Mouse (Mus musculus): ENCODE measurements around the gene Lgals3. TPM values are rescaled to one million over a fixed set of nuclear protein-coding genes. Genes with fewer than 3 reads are reported as not detected.

Gene Lgals3
- polyA plus RNA-seq, 1 experiment from 2014 or later = 15.4 TPM

DNA sequence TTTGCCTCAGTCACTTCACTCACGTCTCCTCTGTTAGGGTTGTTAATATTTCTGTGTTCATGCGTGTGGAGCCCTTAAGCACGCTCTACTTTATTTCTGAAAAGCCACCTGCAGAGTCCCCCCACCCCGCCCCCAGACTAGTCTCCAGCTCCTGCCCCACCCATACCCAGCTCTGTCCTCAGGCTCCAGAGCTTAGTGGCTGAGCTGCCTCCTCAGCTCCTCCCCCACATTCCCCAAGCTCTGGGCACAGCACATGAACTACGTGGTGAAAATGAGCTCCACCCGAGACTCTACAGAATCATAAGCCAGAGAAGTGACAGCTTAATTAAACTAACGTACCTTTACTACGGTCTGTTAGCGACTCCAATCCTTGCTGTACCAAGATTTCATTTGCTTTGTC is 38.4 kb downstream of the Lgals3 start:
- no peak overlapping the region for H3K4me2 ChIP-seq (ENCODE audit: low read depth, low read length)
- no peak overlapping the region for H3K9ac ChIP-seq (ENCODE audit: low read length)
- H3K4me3 ChIP-seq (ENCODE audit: low read length) = no peak overlapping the region
- H3K27me3 ChIP-seq (ENCODE audit: control insufficient read depth, insufficient read depth, low read length) = no peaks in the 10 kb centered on the region
- peaks cover 62% of the 10 kb centered on the region for H3K36me3 ChIP-seq (ENCODE audit: control insufficient read depth, insufficient read depth)
- WGBS = 81% methylated on average over 9 of the region's 9 CpGs
- no peaks in the 10 kb centered on the region for H3K4me1 ChIP-seq (ENCODE audit: control insufficient read depth, insufficient read depth, low read length)
- ATAC-seq (replicated peaks; ENCODE audit: extremely low read depth, insufficient read depth, low FRiP score) = no peak
- no peak overlapping the region for H3K27ac ChIP-seq (ENCODE audit: low read length)
- H3K9me3 ChIP-seq (replicated peaks; ENCODE audit: control insufficient read depth, low read length) = no peaks in the 10 kb centered on the region

- Histone ChIP-seq H3K4me3 (ENCODE audit: low read length) (peak overlapping the region; percentile 64), H3K4me1 (ENCODE audit: control insufficient read depth, insufficient read depth, low read length) (peaks cover 11% of the 10 kb centered on the region), H3K9ac (ENCODE audit: low read length) (peak overlapping the region; percentile 68), H3K4me2 (ENCODE audit: low read depth, low read length) (peak overlapping the region; percentile 69), H3K27ac (ENCODE audit: low read length) (no peak overlapping the region), H3K36me3 (ENCODE audit: control insufficient read depth, insufficient read depth) (peaks cover 23% of the 10 kb centered on the region), H3K27me3 (ENCODE audit: control insufficient read depth, insufficient read depth, low read length) (no peaks in the 10 kb centered on the region), H3K9me3 (replicated peaks; ENCODE audit: control insufficient read depth, low read length) (no peaks in the 10 kb centered on the region)
- 29% methylated on average over 3 of the region's 3 CpGs for WGBS
- no peak for ATAC-seq (replicated peaks; ENCODE audit: extremely low read depth, insufficient read depth, low FRiP score)
These were observed 49.8 kb downstream of the Lgals3 start for GRCm38 (mm10) chr14:47417346-47417745.

GRCm38 (mm10) chr14:47417775-47418665 is 50.5 kb downstream of the Lgals3 start, which contains the start of gene Dlgap5:
Gene Dlgap5, minus strand, starts transcription at chr14:47418407.
- Histone ChIP-seq H3K4me2 (ENCODE audit: low read depth, low read length) (peak within 1 kb of the TSS; percentile 69), H3K9me3 (replicated peaks; ENCODE audit: control insufficient read depth, low read length) (no peaks in the 10 kb centered on the region), H3K9ac (ENCODE audit: low read length) (peak within 1 kb of the TSS; percentile 68), H3K27ac (ENCODE audit: low read length) (peak within 1 kb of the TSS; percentile 22; the same call in 1 of the 2 replicates), H3K27me3 (ENCODE audit: control insufficient read depth, insufficient read depth, low read length) (no peaks in the 10 kb centered on the region), H3K4me3 (ENCODE audit: low read length) (peak within 1 kb of the TSS; percentile 64), H3K36me3 (ENCODE audit: control insufficient read depth, insufficient read depth) (peaks cover 18% of the 10 kb centered on the region), H3K4me1 (ENCODE audit: control insufficient read depth, insufficient read depth, low read length) (peaks cover 11% of the 10 kb centered on the region)
- ATAC-seq (replicated peaks; ENCODE audit: extremely low read depth, insufficient read depth, low FRiP score) = peak; percentile 97
- WGBS = 2% methylated on average over 36 of the region's 36 CpGs

DNA sequence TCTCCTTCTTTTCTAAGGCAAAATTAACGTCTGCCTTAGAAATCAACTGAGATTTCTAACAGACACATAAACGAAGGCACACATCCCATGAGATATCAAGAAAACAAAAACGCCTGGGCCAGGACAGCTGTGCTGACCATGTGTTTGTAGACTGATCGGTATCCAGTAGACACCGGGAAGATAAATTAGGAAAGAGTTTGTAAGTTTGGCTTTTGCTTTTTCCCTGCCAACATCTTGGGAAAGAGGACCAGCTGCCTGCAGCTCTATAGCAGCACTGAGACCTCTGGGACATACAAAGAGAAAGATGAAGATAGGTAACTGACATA is 51.1 kb downstream of the Lgals3 start:
- no peak overlapping the region for H3K27ac ChIP-seq (ENCODE audit: low read length)
- ATAC-seq (replicated peaks; ENCODE audit: extremely low read depth, insufficient read depth, low FRiP score) = no peak
- H3K4me3 ChIP-seq (ENCODE audit: low read length) = peak overlapping the region; percentile 64
- peak overlapping the region; percentile 69 for H3K4me2 ChIP-seq (ENCODE audit: low read depth, low read length)
- peaks cover 11% of the 10 kb centered on the region for H3K4me1 ChIP-seq (ENCODE audit: control insufficient read depth, insufficient read depth, low read length)
- H3K9ac ChIP-seq (ENCODE audit: low read length) = peak overlapping the region; percentile 38
- peaks cover 16% of the 10 kb centered on the region for H3K36me3 ChIP-seq (ENCODE audit: control insufficient read depth, insufficient read depth)
- no peaks in the 10 kb centered on the region for H3K9me3 ChIP-seq (replicated peaks; ENCODE audit: control insufficient read depth, low read length)
- H3K27me3 ChIP-seq (ENCODE audit: control insufficient read depth, insufficient read depth, low read length) = no peaks in the 10 kb centered on the region
- WGBS = 33% methylated on average over 5 of the region's 5 CpGs

DNA sequence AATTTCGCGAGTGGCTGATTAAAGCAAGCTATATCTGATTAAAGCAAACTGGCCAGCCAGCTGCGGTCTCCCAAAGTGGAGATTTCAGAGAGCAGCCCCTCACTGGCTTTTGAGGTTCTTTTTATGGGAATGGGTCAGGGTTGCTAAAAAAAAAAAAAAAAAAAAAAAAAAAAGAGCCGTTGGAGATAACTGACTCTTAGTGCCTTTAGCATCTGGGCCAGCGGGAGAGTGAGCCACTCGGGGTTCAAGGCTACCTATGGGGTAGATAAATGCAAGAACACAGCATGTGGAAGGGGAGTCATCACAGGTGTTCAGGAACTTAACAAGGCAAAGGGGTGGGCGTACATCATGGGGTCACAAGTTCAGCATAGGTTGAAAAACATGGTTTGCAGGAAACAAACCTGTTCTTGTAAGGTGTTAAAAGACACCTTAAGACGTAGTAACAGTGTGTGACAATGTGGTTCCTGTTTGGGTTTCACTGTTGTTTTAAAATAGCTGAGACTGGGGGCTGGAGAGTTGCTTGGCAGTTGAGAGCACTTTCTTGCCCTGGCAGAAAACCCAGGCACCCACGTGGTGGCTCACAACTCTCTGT is 51.6 kb downstream of the Lgals3 start:
- no peak overlapping the region for H3K4me2 ChIP-seq (ENCODE audit: low read depth, low read length)
- no peaks in the 10 kb centered on the region for H3K9me3 ChIP-seq (replicated peaks; ENCODE audit: control insufficient read depth, low read length)
- peaks cover 11% of the 10 kb centered on the region for H3K4me1 ChIP-seq (ENCODE audit: control insufficient read depth, insufficient read depth, low read length)
- H3K9ac ChIP-seq (ENCODE audit: low read length) = no peak overlapping the region
- H3K4me3 ChIP-seq (ENCODE audit: low read length) = no peak overlapping the region
- H3K27ac ChIP-seq (ENCODE audit: low read length) = no peak overlapping the region
- WGBS = 77% methylated on average over 9 of the region's 9 CpGs
- H3K36me3 ChIP-seq (ENCODE audit: control insufficient read depth, insufficient read depth) = peaks cover 11% of the 10 kb centered on the region
- ATAC-seq (replicated peaks; ENCODE audit: extremely low read depth, insufficient read depth, low FRiP score) = no peak
- no peaks in the 10 kb centered on the region for H3K27me3 ChIP-seq (ENCODE audit: control insufficient read depth, insufficient read depth, low read length)

- Histone ChIP-seq H3K9me3 (replicated peaks; ENCODE audit: control insufficient read depth, low read length) (no peaks in the 10 kb centered on the region), H3K9ac (ENCODE audit: low read length) (no peak overlapping the region), H3K27ac (ENCODE audit: low read length) (no peak overlapping the region), H3K4me2 (ENCODE audit: low read depth, low read length) (no peak overlapping the region), H3K4me1 (ENCODE audit: control insufficient read depth, insufficient read depth, low read length) (peaks cover 11% of the 10 kb centered on the region), H3K36me3 (ENCODE audit: control insufficient read depth, insufficient read depth) (peaks cover 8% of the 10 kb centered on the region), H3K27me3 (ENCODE audit: control insufficient read depth, insufficient read depth, low read length) (no peaks in the 10 kb centered on the region), H3K4me3 (ENCODE audit: low read length) (no peak overlapping the region)
- no peak for ATAC-seq (replicated peaks; ENCODE audit: extremely low read depth, insufficient read depth, low FRiP score)
- 91% methylated on average over 24 of the region's 24 CpGs for whole genome bisulfite sequencing
These were observed 52.2 kb downstream of the Lgals3 start for GRCm38 (mm10) chr14:47419723-47420276.

GRCm38 (mm10) chr14:47421606-47422005 is 54.1 kb downstream of the Lgals3 start:
- ATAC-seq (replicated peaks; ENCODE audit: extremely low read depth, insufficient read depth, low FRiP score) = no peak
- Histone ChIP-seq H3K9ac (ENCODE audit: low read length) (no peak overlapping the region), H3K4me3 (ENCODE audit: low read length) (no peak overlapping the region), H3K27me3 (ENCODE audit: control insufficient read depth, insufficient read depth, low read length) (no peaks in the 10 kb centered on the region), H3K27ac (ENCODE audit: low read length) (no peak overlapping the region), H3K4me1 (ENCODE audit: control insufficient read depth, insufficient read depth, low read length) (peaks cover 11% of the 10 kb centered on the region), H3K9me3 (replicated peaks; ENCODE audit: control insufficient read depth, low read length) (no peaks in the 10 kb centered on the region), H3K4me2 (ENCODE audit: low read depth, low read length) (no peak overlapping the region), H3K36me3 (ENCODE audit: control insufficient read depth, insufficient read depth) (no peaks in the 10 kb centered on the region)
- WGBS = 37% methylated on average over 2 of the region's 2 CpGs

DNA sequence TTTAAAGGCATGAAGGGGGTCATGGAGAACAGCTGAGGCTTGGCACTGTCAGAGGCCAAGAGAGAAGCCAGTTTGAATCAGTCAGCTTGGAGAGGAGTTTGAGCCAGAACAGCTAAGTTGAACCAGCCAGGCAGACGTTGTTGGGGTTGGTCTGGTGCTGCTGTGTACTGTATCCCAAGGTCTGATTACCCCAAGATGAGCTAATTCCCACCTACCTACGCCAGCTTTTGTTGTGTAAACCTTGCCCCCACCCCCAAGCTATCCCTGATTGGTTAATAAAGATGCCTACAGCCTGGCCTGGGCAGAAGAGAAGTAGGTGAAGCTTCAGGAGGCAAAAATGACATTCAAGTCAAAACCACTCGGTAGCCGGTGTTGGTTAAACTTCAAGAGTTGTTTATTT is 54.9 kb downstream of the Lgals3 start:
- Histone ChIP-seq H3K27me3 (ENCODE audit: control insufficient read depth, insufficient read depth, low read length) (no peaks in the 10 kb centered on the region), H3K9me3 (replicated peaks; ENCODE audit: control insufficient read depth, low read length) (no peaks in the 10 kb centered on the region), H3K27ac (ENCODE audit: low read length) (no peak overlapping the region), H3K4me3 (ENCODE audit: low read length) (no peak overlapping the region), H3K4me1 (ENCODE audit: control insufficient read depth, insufficient read depth, low read length) (peaks cover 3% of the 10 kb centered on the region), H3K9ac (ENCODE audit: low read length) (no peak overlapping the region), H3K4me2 (ENCODE audit: low read depth, low read length) (no peak overlapping the region), H3K36me3 (ENCODE audit: control insufficient read depth, insufficient read depth) (no peaks in the 10 kb centered on the region)
- WGBS = 70% methylated on average over 4 of the region's 4 CpGs
- ATAC-seq (replicated peaks; ENCODE audit: extremely low read depth, insufficient read depth, low FRiP score) = no peak

DNA sequence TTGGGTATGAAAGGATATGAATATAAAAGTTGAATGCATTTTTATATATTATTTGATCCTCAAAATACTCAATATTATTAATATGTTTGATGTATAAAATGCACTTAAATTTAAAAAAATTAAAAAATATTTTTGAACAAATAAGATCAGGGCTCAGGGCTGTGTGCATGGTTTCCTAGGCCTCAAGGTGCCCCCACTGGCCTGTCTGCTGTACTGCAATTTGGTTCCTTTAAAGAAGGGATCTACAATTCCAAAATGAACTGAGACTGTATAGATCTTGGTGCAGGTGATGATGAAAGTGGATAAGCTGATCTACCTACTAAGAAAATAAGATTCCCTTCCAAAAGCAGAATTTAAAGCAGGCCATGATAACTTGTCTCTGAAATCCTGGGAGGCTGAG is 65.4 kb downstream of the Lgals3 start:
- Histone ChIP-seq H3K27ac (ENCODE audit: low read length) (no peak overlapping the region), H3K4me2 (ENCODE audit: low read depth, low read length) (no peak overlapping the region), H3K4me3 (ENCODE audit: low read length) (no peak overlapping the region), H3K9me3 (replicated peaks; ENCODE audit: control insufficient read depth, low read length) (no peaks in the 10 kb centered on the region), H3K27me3 (ENCODE audit: control insufficient read depth, insufficient read depth, low read length) (no peaks in the 10 kb centered on the region), H3K36me3 (ENCODE audit: control insufficient read depth, insufficient read depth) (no peaks in the 10 kb centered on the region), H3K4me1 (ENCODE audit: control insufficient read depth, insufficient read depth, low read length) (no peaks in the 10 kb centered on the region), H3K9ac (ENCODE audit: low read length) (no peak overlapping the region)
- no peak for ATAC-seq (replicated peaks; ENCODE audit: extremely low read depth, insufficient read depth, low FRiP score)
